In the genomic region with DNA sequence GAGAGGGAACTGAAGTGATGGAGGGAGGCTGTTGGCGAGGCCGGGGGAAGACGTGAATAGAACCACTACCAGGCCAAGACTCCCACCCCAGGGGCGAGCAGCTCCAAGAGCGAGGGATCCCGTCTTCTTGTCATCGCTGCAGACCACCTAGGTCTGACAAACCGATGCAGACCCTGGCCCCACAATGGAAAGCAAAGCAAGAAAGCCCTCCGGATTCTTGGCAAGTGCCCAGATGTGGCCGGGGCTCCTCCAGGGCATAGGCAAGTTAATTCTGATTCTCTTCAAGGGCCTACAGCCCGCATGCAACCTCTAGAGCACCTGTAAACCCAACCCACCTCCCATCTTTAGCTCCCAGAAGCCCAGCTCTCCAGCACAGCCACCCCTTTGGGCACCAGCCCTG, we compare ENCODE assay signal across 13 mouse cellular contexts. TPM values are rescaled to one million over a fixed set of nuclear protein-coding genes. Genes with fewer than 3 reads are reported as not detected.
DNase-seq lines count a peak whose midpoint lies in the region; ATAC-seq and TF ChIP-seq lines count a peak whose summit lies in the region.
"Had no signal": no experiment of that assay in that cellular context is flagged by ENCODE, and none has a peak within 500 bp of the region (broad histone marks: within the 10 kb centered on the region; RNA-seq: fewer than 3 reads in every experiment).

No protein-coding gene starts in this region.

- H3K27ac ChIP-seq in heart, embryonic 14.5 days (replicated peaks in 1 of 2; ENCODE audit: control insufficient read depth in 1 of 2, insufficient read depth in 1 of 2, low read depth in 2 of 2, low read length in 2 of 2): peak overlapping the region in 1 of 2 experiments; percentile 65; a peak in 2 of 4 replicates
- H3K27ac ChIP-seq in forebrain, embryonic 16.5 days (ENCODE audit: low read length): peak overlapping the region; percentile 62
- H3K27ac ChIP-seq in midbrain, embryonic 10.5 days (replicated peaks): peak overlapping the region; percentile 91
- no peak overlapping the region for H3K27ac ChIP-seq in liver, postnatal 0 days (ENCODE audit: low read depth)
- H3K27ac ChIP-seq: liver, embryonic 15.5 days had no signal

- 0 out of 2 replicates have a peak overlapping the region, but pooled peaks have one; percentile 3 for H3K9ac ChIP-seq in heart, embryonic 14.5 days (ENCODE audit: low read length)
- peak overlapping the region; percentile 50 for H3K9ac ChIP-seq in forebrain, embryonic 16.5 days (replicated peaks; ENCODE audit: low read depth, low read length)
- H3K9ac ChIP-seq in liver, postnatal 0 days (replicated peaks): no peak overlapping the region
- H3K9ac ChIP-seq: embryonic facial prominence, embryonic 15.5 days; liver, embryonic 15.5 days had no signal

- peaks cover 92% of the 10 kb centered on the region for H3K36me3 ChIP-seq in heart, embryonic 14.5 days (ENCODE audit: control insufficient read depth, insufficient read depth, low read length)
- H3K36me3 ChIP-seq in forebrain, embryonic 16.5 days (ENCODE audit: control insufficient read depth, insufficient read depth): peaks cover 21% of the 10 kb centered on the region
- H3K36me3 ChIP-seq in midbrain, embryonic 10.5 days: peaks cover 99% of the 10 kb centered on the region
- H3K36me3 ChIP-seq in liver, postnatal 0 days (replicated peaks; ENCODE audit: insufficient read depth, low read length): peaks cover 51% of the 10 kb centered on the region

- no peak overlapping the region for H3K4me2 ChIP-seq in heart, embryonic 14.5 days (ENCODE audit: low read length)
- H3K4me2 ChIP-seq in forebrain, embryonic 16.5 days (ENCODE audit: low read length): peak overlapping the region; percentile 3
- no peak overlapping the region for H3K4me2 ChIP-seq in liver, postnatal 0 days (ENCODE audit: low read depth, low read length)
- H3K4me2 ChIP-seq: embryonic facial prominence, embryonic 15.5 days; liver, embryonic 15.5 days had no signal

- TF ChIP-seq CTCF in brain, embryonic 14.5 days (IDR thresholded peaks at IDR 0.05; ENCODE audit: borderline replicate concordance, extremely low read depth, insufficient read depth, insufficient read length): no peak
- TF ChIP-seq CTCF in liver, postnatal 0 days (IDR thresholded peaks at IDR 0.05; ENCODE audit: low read depth): no peak

- no peaks in the 10 kb centered on the region for H3K9me3 ChIP-seq in heart, embryonic 14.5 days (ENCODE audit: control insufficient read depth, low read length)
- H3K9me3 ChIP-seq in forebrain, embryonic 16.5 days (ENCODE audit: control insufficient read depth, low read length): no peaks in the 10 kb centered on the region
- H3K9me3 ChIP-seq in midbrain, embryonic 10.5 days (replicated peaks): no peaks in the 10 kb centered on the region
- no peaks in the 10 kb centered on the region for H3K9me3 ChIP-seq in liver, postnatal 0 days (ENCODE audit: low read length)
- H3K9me3 ChIP-seq: embryonic facial prominence, embryonic 15.5 days; liver, embryonic 15.5 days had no signal

- no peak overlapping the region for H3K4me3 ChIP-seq in heart, embryonic 14.5 days (ENCODE audit: control insufficient read depth in 1 of 2, insufficient read depth in 1 of 2, low read depth in 1 of 2, low read length in 2 of 2)
- no peak overlapping the region for H3K4me3 ChIP-seq in forebrain, embryonic 16.5 days (replicated peaks; ENCODE audit: low read length)
- peak overlapping the region; percentile 20; the same call in 1 of the 2 replicates for H3K4me3 ChIP-seq in midbrain, embryonic 10.5 days
- H3K4me3 ChIP-seq in liver, postnatal 0 days (ENCODE audit: low read depth, low read length): no peak overlapping the region
- H3K4me3 ChIP-seq: embryonic facial prominence, embryonic 15.5 days; liver, embryonic 15.5 days had no signal

- no peak for TF ChIP-seq POLR2A in brain, embryonic 14.5 days (IDR thresholded peaks at IDR 0.05; ENCODE audit: borderline replicate concordance, extremely low read depth, insufficient read depth, insufficient read length, poor library complexity, severe bottlenecking)

- no peak for TF ChIP-seq EP300 in liver, postnatal 0 days (IDR thresholded peaks at IDR 0.05; ENCODE audit: low read depth)

- H3K27me3 ChIP-seq in heart, embryonic 14.5 days (ENCODE audit: control insufficient read depth, insufficient read depth, low read length): no peaks in the 10 kb centered on the region
- no peaks in the 10 kb centered on the region for H3K27me3 ChIP-seq in forebrain, embryonic 16.5 days (replicated peaks; ENCODE audit: control insufficient read depth, insufficient read depth, low read length)
- no peaks in the 10 kb centered on the region for H3K27me3 ChIP-seq in midbrain, embryonic 10.5 days (ENCODE audit: low read depth, poor library complexity, severe bottlenecking)
- H3K27me3 ChIP-seq in liver, postnatal 0 days (ENCODE audit: insufficient read depth, low read length): no peaks in the 10 kb centered on the region
- H3K27me3 ChIP-seq: embryonic facial prominence, embryonic 15.5 days; liver, embryonic 15.5 days had no signal

- H3K4me1 ChIP-seq in heart, embryonic 14.5 days (ENCODE audit: control insufficient read depth in 2 of 2, insufficient read depth in 2 of 2, low read length in 2 of 2): peaks cover 72 to 98% of the 10 kb centered on the region in 2 experiments
- peaks cover 75% of the 10 kb centered on the region for H3K4me1 ChIP-seq in forebrain, embryonic 16.5 days (replicated peaks; ENCODE audit: control insufficient read depth, insufficient read depth, low read length)
- peaks cover 86% of the 10 kb centered on the region for H3K4me1 ChIP-seq in midbrain, embryonic 10.5 days
- peaks cover 10% of the 10 kb centered on the region for H3K4me1 ChIP-seq in liver, postnatal 0 days (ENCODE audit: insufficient read depth)

- 85% methylated on average over 11 of the region's 11 CpGs for WGBS in heart, embryonic 14.5 days
- WGBS in forebrain, embryonic 16.5 days: 30% methylated on average over 11 of the region's 11 CpGs
- 91% methylated on average over 11 of the region's 11 CpGs for WGBS in midbrain, embryonic 10.5 days
- WGBS in liver, postnatal 0 days (ENCODE audit: insufficient replicate concordance): 90% methylated on average over 11 of the region's 11 CpGs

- ATAC-seq in heart, embryonic 14.5 days (ENCODE audit: insufficient number of reproducible peaks, insufficient read depth, low FRiP score, low read depth): no peak
- no peak for ATAC-seq in forebrain, embryonic 16.5 days
- ATAC-seq in liver, postnatal 0 days: no peak

- DNase-seq in heart, adult 8-10 months (ENCODE audit: low spot score): no peak
- DNase-seq in brain, embryonic 14.5 days (ENCODE audit: low read depth): peak; percentile 47
- DNase-seq in midbrain, embryonic 10.5 days (ENCODE audit: low spot score): no peak
- no peak for DNase-seq in liver, postnatal 0 days
- no peak for DNase-seq in spleen, postnatal 14 days (ENCODE audit: low spot score in 2 of 2)
- DNase-seq in layer of hippocampus, adult 9-11 months: no peak
- DNase-seq: adrenal gland, adult 8-10 months; B cell, adult 2 months; cerebellum, adult 18-20 months had no signal

RNA-seq across cellular contexts. Expression of a gene that starts 11.4 kb away (rescaled TPM):
- 163 and 182 TPM in 2 replicates for polyA plus RNA-seq in heart, embryonic 14.5 days (2014; fragmentation: Nextera tagmentation; extraction: Ambion mirVana)
- total RNA-seq in heart, adult 8-10 months (2022): 100 to 1,000 TPM; 161 to 195 (median 179) TPM
- polyA plus RNA-seq in brain, embryonic 14.5 days (2012; rRNA removed): 303 and 319 TPM in 2 replicates
- 56.9 and 57.1 TPM in 2 replicates for polyA plus RNA-seq in forebrain, embryonic 16.5 days (2015; fragmentation: Nextera tagmentation; extraction: Ambion mirVana)
- 44.5 and 46.2 TPM in 2 replicates for polyA plus RNA-seq in midbrain, embryonic 10.5 days (2016; fragmentation: Nextera tagmentation; extraction: Ambion mirVana)
- 26.7 and 29.3 TPM in 2 replicates for polyA plus RNA-seq in liver, postnatal 0 days (2015; fragmentation: Nextera tagmentation; extraction: Ambion mirVana)

RNA-seq across cellular contexts. Expression of a gene that starts 15.3 kb away (rescaled TPM):
- 5.3 and 6.7 TPM in 2 replicates for polyA plus RNA-seq in heart, embryonic 14.5 days (2014; fragmentation: Nextera tagmentation; extraction: Ambion mirVana)
- total RNA-seq in heart, adult 8-10 months (2022): 1 to 10 TPM; 4.0 to 5.5 (median 4.9) TPM
- polyA plus RNA-seq in brain, embryonic 14.5 days (2012; rRNA removed): 2.6 and 5.0 TPM in 2 replicates
- 0.65 and 0.92 TPM in 2 replicates for polyA plus RNA-seq in forebrain, embryonic 16.5 days (2015; fragmentation: Nextera tagmentation; extraction: Ambion mirVana)
- 8.2 and 9.2 TPM in 2 replicates for polyA plus RNA-seq in midbrain, embryonic 10.5 days (2016; fragmentation: Nextera tagmentation; extraction: Ambion mirVana)
- 1.3 and 1.6 TPM in 2 replicates for polyA plus RNA-seq in liver, postnatal 0 days (2015; fragmentation: Nextera tagmentation; extraction: Ambion mirVana)

RNA-seq across cellular contexts. Expression of a gene that starts 18.8 kb away (rescaled TPM):
- polyA plus RNA-seq in heart, embryonic 14.5 days (2014; fragmentation: Nextera tagmentation; extraction: Ambion mirVana): 136 and 153 TPM in 2 replicates
- 10 to 100 TPM; 28.3 to 35.2 (median 30.0) TPM for total RNA-seq in heart, adult 8-10 months (2022)
- polyA plus RNA-seq in brain, embryonic 14.5 days (2012; rRNA removed): 57.4 and 98.6 TPM in 2 replicates
- polyA plus RNA-seq in forebrain, embryonic 16.5 days (2015; fragmentation: Nextera tagmentation; extraction: Ambion mirVana): 68.9 and 75.9 TPM in 2 replicates
- 306 and 361 TPM in 2 replicates for polyA plus RNA-seq in midbrain, embryonic 10.5 days (2016; fragmentation: Nextera tagmentation; extraction: Ambion mirVana)
- polyA plus RNA-seq in liver, postnatal 0 days (2015; fragmentation: Nextera tagmentation; extraction: Ambion mirVana): 55.6 and 62.2 TPM in 2 replicates

RNA-seq across cellular contexts. Expression of a gene that starts 43.5 kb away (rescaled TPM):
- 88.3 and 89.7 TPM in 2 replicates for polyA plus RNA-seq in heart, embryonic 14.5 days (2014; fragmentation: Nextera tagmentation; extraction: Ambion mirVana)
- 100 to 1,000 TPM; 184 to 207 (median 193) TPM for total RNA-seq in heart, adult 8-10 months (2022)
- polyA plus RNA-seq in brain, embryonic 14.5 days (2012; rRNA removed): 2.3 and 4.4 TPM in 2 replicates
- 1.8 and 2.4 TPM in 2 replicates for polyA plus RNA-seq in forebrain, embryonic 16.5 days (2015; fragmentation: Nextera tagmentation; extraction: Ambion mirVana)
- 2.9 and 3.4 TPM in 2 replicates for polyA plus RNA-seq in midbrain, embryonic 10.5 days (2016; fragmentation: Nextera tagmentation; extraction: Ambion mirVana)
- 22.8 and 24.4 TPM in 2 replicates for polyA plus RNA-seq in liver, postnatal 0 days (2015; fragmentation: Nextera tagmentation; extraction: Ambion mirVana)

RNA-seq across cellular contexts. Expression of a gene that starts 57.0 kb away (rescaled TPM):
- 5.0 and 6.1 TPM in 2 replicates for polyA plus RNA-seq in heart, embryonic 14.5 days (2014; fragmentation: Nextera tagmentation; extraction: Ambion mirVana)
- 10 to 100 TPM; 12.3 to 14.7 (median 13.4) TPM for total RNA-seq in heart, adult 8-10 months (2022)
- 48.8 and 82.9 TPM in 2 replicates for polyA plus RNA-seq in brain, embryonic 14.5 days (2012; rRNA removed)
- 18.8 and 22.9 TPM in 2 replicates for polyA plus RNA-seq in forebrain, embryonic 16.5 days (2015; fragmentation: Nextera tagmentation; extraction: Ambion mirVana)
- 3.3 and 4.3 TPM in 2 replicates for polyA plus RNA-seq in midbrain, embryonic 10.5 days (2016; fragmentation: Nextera tagmentation; extraction: Ambion mirVana)
- polyA plus RNA-seq in liver, postnatal 0 days (2015; fragmentation: Nextera tagmentation; extraction: Ambion mirVana): 4.0 and 4.8 TPM in 2 replicates
